Mouse (Mus musculus) cerebellum, adult 11 months (tissue): Measurements from ENCODE around the gene Rplp1.

ENCODE experiments used
- DNase-seq: peaks from one replicate; pipeline ENCODE4 v3.0.0; 2022

The Rplp1 gene

DNA sequence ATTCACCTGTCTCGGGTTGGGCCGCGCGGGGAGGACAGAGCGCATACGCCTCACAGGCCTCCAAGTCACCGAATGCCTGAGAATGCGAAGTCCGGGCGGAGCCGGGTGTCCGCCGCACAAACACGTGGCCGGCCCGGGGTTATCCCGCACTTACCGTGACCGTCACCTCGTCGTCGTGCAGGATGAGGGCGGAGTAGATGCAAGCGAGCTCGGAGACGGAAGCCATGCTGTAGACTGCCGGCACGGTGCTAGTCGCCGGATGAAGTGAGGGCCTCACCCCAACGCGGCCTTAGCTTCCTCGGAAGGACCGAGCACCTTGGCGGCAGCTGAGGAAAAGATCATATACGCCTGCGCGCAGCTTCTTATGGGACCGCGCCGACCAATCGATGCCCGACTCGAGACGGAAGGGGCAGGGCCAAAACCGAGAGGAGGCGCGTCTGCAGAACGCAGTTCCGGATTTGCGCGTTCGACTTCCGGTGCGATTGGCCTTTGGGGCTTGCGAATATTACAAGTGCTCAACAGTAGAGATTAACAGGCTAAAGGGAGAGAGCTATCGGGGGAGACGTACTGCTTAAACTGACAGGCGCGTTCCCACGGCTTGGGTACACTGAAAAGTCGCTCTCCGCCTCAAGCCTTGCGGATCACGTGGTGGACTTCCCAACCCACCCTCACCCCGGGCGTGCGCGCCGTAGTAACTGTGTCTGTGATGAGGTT, at the start of gene Rplp1:
TSS of gene Rplp1 (minus strand) at position 340 of the 714 bp plus-strand sequence.
- peak; percentile 94 for DNase-seq

DNA sequence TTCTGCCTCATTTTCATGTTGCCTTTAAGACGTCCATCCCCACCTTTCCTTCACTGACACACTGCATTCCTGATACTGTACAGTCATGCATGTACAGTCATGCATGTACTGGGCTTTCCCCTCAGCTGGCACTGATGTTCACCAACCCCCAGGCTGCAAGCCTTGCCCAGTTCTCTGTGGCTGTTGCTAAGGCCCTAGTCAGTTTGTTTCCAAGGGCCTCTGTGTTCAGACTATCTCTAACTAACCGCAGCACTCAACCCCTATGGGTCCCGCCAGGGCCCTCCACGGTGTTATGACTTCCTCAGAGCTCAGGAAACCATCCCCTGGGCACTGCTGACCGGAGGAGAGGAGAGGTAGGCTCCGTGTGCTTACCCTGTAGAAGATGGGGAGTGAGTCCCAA, 49.0 kb upstream of the Rplp1 start:
- no peak for DNase-seq

GRCm38 (mm10) chr9:61961181-61961580, 46.8 kb upstream of the Rplp1 start:
- DNase-seq: no peak

DNA sequence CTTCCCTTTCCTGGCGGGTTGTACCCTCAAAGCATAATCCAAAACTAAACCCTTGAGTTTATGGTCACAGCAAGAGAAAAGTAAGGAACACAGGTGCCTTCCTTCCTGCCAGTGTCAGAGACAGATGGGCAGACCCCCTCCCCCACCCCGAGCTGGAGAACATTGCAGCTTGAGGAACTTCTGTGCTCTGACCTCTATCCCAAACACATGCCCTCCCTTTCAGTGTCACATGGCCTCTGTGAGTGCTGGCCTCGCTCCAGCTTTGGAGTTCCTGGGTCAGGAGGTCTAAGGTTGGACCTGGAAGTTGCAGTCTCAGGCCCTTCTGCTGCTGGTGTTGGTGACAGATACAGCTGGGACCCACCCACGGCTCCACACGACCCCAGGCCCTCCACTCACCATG, 46.4 kb upstream of the Rplp1 start:
- no peak for DNase-seq

GRCm38 (mm10) chr9:61959921-61960569, 45.7 kb upstream of the Rplp1 start:
- DNase-seq: no peak

- DNase-seq: no peak
Observed at GRCm38 (mm10) chr9:61954707-61955106, 40.4 kb upstream of the Rplp1 start.

DNA sequence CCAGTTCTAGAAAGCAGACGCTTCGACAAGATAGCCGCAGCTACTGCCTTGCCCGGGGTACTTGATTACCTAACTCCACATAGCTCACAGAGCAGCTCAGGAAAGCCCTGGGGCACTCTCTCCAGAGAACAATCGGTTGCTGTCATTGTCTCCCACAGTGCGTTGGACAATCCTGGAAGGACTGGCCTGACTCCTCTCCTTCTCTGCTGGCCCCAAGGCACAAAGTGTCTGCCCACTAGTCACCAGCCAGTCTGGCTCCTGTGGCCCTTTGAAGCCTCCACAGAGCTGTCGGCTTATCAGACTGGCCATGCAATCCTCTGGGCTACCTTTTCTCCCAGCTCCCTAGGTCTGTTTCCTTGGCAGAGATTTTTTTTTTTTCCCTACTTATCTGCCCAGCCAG, 37.9 kb upstream of the Rplp1 start:
- no peak for DNase-seq

GRCm38 (mm10) chr9:61947402-61948346, 33.3 kb upstream of the Rplp1 start:
- peak; percentile 51 for DNase-seq

GRCm38 (mm10) chr9:61946623-61947401, 32.5 kb upstream of the Rplp1 start, which contains the start of gene Kif23:
Kif23 (minus strand) TSS chr9:61946774.
- DNase-seq: peak; percentile 94

DNA sequence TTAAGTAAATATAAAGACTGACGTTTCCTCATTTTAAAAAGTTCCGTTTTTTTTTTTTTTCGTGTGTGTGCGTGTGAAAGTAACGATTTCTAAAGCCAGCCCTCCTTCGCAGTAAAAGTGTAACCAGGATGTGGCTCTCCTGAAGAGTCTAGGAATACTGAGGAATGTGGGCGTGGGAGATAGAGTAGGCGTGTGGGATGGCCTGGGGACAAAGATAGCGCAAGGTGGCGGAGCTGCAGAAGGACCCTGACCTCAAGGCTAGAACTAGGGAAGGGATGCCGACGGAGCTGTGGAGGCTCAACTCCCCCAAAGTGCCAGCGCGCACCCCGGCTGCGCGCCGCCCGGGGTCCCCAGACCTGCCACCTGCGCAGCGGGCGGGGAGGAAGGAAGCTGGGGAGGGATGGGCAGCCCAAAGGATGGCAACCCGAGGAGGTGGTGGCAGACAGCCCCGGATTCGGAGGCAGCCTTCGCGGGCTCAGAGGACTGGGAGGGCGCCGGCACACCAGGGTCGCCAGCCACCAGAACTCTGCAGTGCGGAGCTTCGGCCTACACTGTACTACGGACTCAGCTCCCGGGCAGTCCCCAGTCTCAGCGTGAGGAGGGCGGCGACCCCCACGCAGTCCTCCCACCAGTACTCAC, 31.8 kb upstream of the Rplp1 start:
- peak; percentile 6 for DNase-seq

DNA sequence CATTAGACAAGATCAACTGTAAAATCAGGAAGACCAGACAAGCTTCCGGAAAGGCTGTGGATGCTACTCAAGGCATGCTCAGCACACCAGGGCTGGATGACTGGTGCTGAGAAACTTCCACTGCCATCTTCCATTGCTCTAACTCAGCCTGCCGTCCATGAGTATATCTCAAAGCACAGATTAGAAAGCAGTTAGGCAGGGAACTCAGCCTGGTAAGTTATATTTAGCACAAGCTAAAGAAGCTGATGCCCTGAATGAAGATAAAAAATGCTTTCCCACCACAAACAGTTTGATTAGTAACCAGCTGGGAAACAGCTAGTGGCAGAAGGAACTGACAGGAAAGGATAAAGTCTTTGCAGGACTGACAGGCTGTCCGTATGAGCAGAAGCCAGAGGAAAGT, 26.7 kb upstream of the Rplp1 start:
- DNase-seq: no peak

DNA sequence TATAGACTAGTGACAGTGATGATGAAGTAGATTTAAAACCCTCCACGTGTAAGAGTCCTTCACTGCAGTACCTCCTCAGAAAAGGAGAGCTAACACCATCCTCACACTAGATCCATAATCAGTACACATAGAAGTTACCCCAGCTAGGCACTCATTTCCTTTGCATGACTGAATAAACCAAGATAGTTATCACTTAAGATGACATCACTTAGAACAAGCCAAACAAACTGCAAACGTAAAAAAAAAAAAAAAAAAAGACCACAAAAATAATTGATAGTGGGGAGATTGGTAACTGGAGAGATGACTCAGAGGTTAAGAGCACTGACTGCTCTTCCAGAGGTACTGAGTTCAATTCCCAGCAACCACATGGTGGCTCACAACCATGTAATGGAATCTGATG, 19.0 kb upstream of the Rplp1 start:
- DNase-seq: no peak

- DNase-seq: no peak
Observed at GRCm38 (mm10) chr9:61932009-61932408, 17.7 kb upstream of the Rplp1 start.

- no peak for DNase-seq
Observed at GRCm38 (mm10) chr9:61925086-61925660, 10.8 kb upstream of the Rplp1 start.

DNA sequence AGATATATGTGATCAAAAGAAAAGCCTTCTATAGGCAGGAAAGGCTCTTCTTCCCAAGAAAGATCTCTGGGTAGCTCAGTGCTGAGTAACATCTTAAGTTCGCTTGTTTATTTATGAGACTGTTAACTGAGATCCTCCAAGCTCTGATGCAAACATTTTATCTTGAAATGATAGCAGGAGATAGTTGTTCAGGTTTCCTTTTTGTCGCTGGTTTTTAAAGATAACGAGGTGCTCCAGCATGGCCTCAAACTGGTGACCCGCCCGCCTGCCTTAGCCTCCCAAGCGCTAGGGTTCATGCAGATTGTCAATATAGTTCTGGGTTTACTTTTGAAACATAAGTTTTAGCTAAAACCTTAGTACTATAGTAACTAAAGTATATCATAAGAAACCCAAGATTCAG, 6.0 kb upstream of the Rplp1 start:
- DNase-seq: no peak

- no peak for DNase-seq
Observed at GRCm38 (mm10) chr9:61919464-61919863, 5.1 kb upstream of the Rplp1 start.

DNA sequence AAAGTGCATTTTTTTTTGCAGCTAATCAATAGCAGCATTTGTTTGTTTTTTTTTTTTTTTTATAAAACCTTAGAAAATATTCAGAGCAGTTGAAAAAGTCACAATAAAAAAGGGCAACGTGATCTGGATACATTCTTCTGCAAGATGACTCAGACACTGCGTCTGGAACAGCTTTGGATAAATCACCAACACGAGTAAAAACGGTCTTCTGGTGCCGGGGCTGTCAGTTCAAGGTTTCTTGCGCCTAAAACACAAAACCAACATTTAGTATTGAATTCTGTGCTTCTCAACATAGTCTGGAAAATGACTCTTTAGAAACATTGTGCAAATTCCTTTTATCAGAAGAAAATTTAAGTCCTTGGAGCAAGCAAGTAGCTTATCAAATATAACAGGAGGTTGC, 3.1 kb upstream of the Rplp1 start:
- no peak for DNase-seq

GRCm38 (mm10) chr9:61916986-61917385, 2.6 kb upstream of the Rplp1 start:
- DNase-seq: no peak

GRCm38 (mm10) chr9:61915393-61916005, 1.2 kb upstream of the Rplp1 start:
- no peak for DNase-seq

DNA sequence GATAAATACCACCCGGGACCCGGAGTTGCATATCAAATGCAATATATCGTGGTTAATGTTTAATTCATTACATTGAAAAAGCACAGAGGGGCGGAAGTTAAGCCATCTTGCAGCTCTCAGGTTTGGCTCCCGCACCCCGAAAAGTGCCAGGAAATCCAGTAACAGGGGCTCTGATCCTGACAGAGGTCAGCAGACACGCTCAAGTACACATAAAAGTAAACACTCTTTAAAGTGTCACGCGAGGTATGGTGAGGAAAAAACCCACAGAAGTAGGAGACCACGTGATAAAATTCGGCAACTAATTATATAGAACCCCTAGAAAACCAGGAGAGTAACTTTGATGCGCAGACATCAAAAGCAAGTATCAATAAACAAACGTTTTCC, 567 bp upstream of the Rplp1 start:
- no peak for DNase-seq
